9 mouse cellular contexts compared by ENCODE assay signal in genomic region chr7:25151009-25151408, GRCm38 (mm10). TPM values are rescaled to one million over a fixed set of nuclear protein-coding genes. Genes with fewer than 3 reads are reported as not detected.
DNase-seq lines count a peak whose midpoint lies in the region; ATAC-seq and TF ChIP-seq lines count a peak whose summit lies in the region.
"Had no signal": no experiment of that assay in that cellular context is flagged by ENCODE, and none has a peak within 500 bp of the region (broad histone marks: within the 10 kb centered on the region; RNA-seq: fewer than 3 reads in every experiment).

No protein-coding gene starts in this region.

- H3K27ac ChIP-seq in stomach, embryonic 15.5 days = no peak overlapping the region
- no peak overlapping the region for H3K27ac ChIP-seq in stomach, postnatal 0 days (replicated peaks)
- H3K27ac ChIP-seq in hindbrain, embryonic 10.5 days = peak overlapping the region; percentile 91
- peak overlapping the region; percentile 96 for H3K27ac ChIP-seq in midbrain, embryonic 11.5 days (ENCODE audit: low read depth, low read length)

- no peak for TF ChIP-seq EP300 in stomach, postnatal 0 days (optimal IDR thresholded peaks at IDR 0.05)

- WGBS in stomach, embryonic 15.5 days = 5% methylated on average over 7 of the region's 7 CpGs
- 2% methylated on average over 7 of the region's 7 CpGs for WGBS in stomach, postnatal 0 days
- under 1% methylated on average over 7 of the region's 7 CpGs for WGBS in hindbrain, embryonic 10.5 days
- WGBS in midbrain, embryonic 11.5 days = 0% methylated on average over 7 of the region's 7 CpGs

- H3K9me3 ChIP-seq in stomach, embryonic 15.5 days = no peaks in the 10 kb centered on the region
- H3K9me3 ChIP-seq in stomach, postnatal 0 days (ENCODE audit: control insufficient read depth, low read length) = no peaks in the 10 kb centered on the region
- no peaks in the 10 kb centered on the region for H3K9me3 ChIP-seq in hindbrain, embryonic 10.5 days
- no peaks in the 10 kb centered on the region for H3K9me3 ChIP-seq in midbrain, embryonic 11.5 days (ENCODE audit: control insufficient read depth, low read length)

- H3K4me1 ChIP-seq in stomach, embryonic 15.5 days = peaks cover 36% of the 10 kb centered on the region
- H3K4me1 ChIP-seq in stomach, postnatal 0 days (replicated peaks; ENCODE audit: control insufficient read depth, insufficient read depth) = no peaks in the 10 kb centered on the region
- peaks cover 84% of the 10 kb centered on the region for H3K4me1 ChIP-seq in hindbrain, embryonic 10.5 days (replicated peaks)
- peaks cover 64% of the 10 kb centered on the region for H3K4me1 ChIP-seq in midbrain, embryonic 11.5 days (ENCODE audit: control insufficient read depth, insufficient read depth, low read length)

- no peak for DNase-seq in stomach, postnatal 0 days (ENCODE audit: low spot score)
- peak; percentile 88 for DNase-seq in hindbrain, embryonic 10.5 days (ENCODE audit: low spot score)
- DNase-seq in midbrain, embryonic 11.5 days (ENCODE audit: low spot score, missing footprints) = peak; percentile 95
- DNase-seq in yolk sac, embryonic 10.5 days (ENCODE audit: low spot score) = peak; percentile 57
- no peak for DNase-seq in right cerebral cortex, postnatal 36 days (ENCODE audit: low spot score in 2 of 2)
- no peak for DNase-seq in urinary bladder, postnatal 10 days (ENCODE audit: low spot score)
- no peak for DNase-seq in cerebellum, postnatal 10 days

- no peak overlapping the region for H3K9ac ChIP-seq in stomach, embryonic 15.5 days
- H3K9ac ChIP-seq in stomach, postnatal 0 days (ENCODE audit: low read length) = no peak overlapping the region
- peak overlapping the region; percentile 50 for H3K9ac ChIP-seq in midbrain, embryonic 11.5 days (ENCODE audit: low read length)

- ATAC-seq in stomach, embryonic 15.5 days (ENCODE audit: insufficient read depth, low FRiP score, low read depth) = no peak
- no peak for ATAC-seq in stomach, postnatal 0 days (ENCODE audit: low FRiP score, low TSS enrichment)
- ATAC-seq in midbrain, embryonic 11.5 days (ENCODE audit: low FRiP score) = peak; percentile 76

- no peaks in the 10 kb centered on the region for H3K36me3 ChIP-seq in stomach, embryonic 15.5 days
- no peaks in the 10 kb centered on the region for H3K36me3 ChIP-seq in stomach, postnatal 0 days (ENCODE audit: control insufficient read depth, insufficient read depth, low read length)
- no peaks in the 10 kb centered on the region for H3K36me3 ChIP-seq in hindbrain, embryonic 10.5 days
- H3K36me3 ChIP-seq in midbrain, embryonic 11.5 days (ENCODE audit: control insufficient read depth, insufficient read depth, low read length) = no peaks in the 10 kb centered on the region

- H3K4me2 ChIP-seq in stomach, embryonic 15.5 days = 0 out of 2 replicates have a peak overlapping the region, but pooled peaks have one; percentile 5
- no peak overlapping the region for H3K4me2 ChIP-seq in stomach, postnatal 0 days (replicated peaks; ENCODE audit: low read depth)
- H3K4me2 ChIP-seq in midbrain, embryonic 11.5 days = peak overlapping the region; percentile 40
- H3K4me2 ChIP-seq: liver, embryonic 11.5 days had no signal

- TF ChIP-seq CTCF in stomach, postnatal 0 days (IDR thresholded peaks at IDR 0.05; ENCODE audit: low read depth) = no peak

- H3K27me3 ChIP-seq in stomach, embryonic 15.5 days (replicated peaks) = peaks cover 23% of the 10 kb centered on the region; the same call in 1 of the 2 replicates
- H3K27me3 ChIP-seq in stomach, postnatal 0 days (ENCODE audit: control insufficient read depth, insufficient read depth, low read length) = no peaks in the 10 kb centered on the region
- H3K27me3 ChIP-seq in hindbrain, embryonic 10.5 days (ENCODE audit: insufficient read depth, poor library complexity, severe bottlenecking) = peaks cover 83% of the 10 kb centered on the region
- 0 out of 2 replicates have a peak, but pooled peaks cover 2% of the 10 kb centered on the region for H3K27me3 ChIP-seq in midbrain, embryonic 11.5 days (ENCODE audit: control insufficient read depth, insufficient read depth, low read length)

- H3K4me3 ChIP-seq in stomach, embryonic 15.5 days (replicated peaks) = no peak overlapping the region
- no peak overlapping the region for H3K4me3 ChIP-seq in stomach, postnatal 0 days (ENCODE audit: low read depth, low read length)
- H3K4me3 ChIP-seq in hindbrain, embryonic 10.5 days = peak overlapping the region; percentile 46
- H3K4me3 ChIP-seq in midbrain, embryonic 11.5 days (ENCODE audit: low read depth, low read length) = peak overlapping the region; percentile 7

RNA-seq across cellular contexts. Expression of gene Pou2f2, which starts 28.5 kb away (rescaled TPM):
- polyA plus RNA-seq in stomach, embryonic 15.5 days (2015; fragmentation: Nextera tagmentation; extraction: Ambion mirVana) = 1.4 and 1.6 TPM in 2 replicates
- polyA plus RNA-seq in stomach, postnatal 0 days (2015; fragmentation: Nextera tagmentation; extraction: Ambion mirVana) = 0.52 and 0.67 TPM in 2 replicates
- 19.3 and 41.0 TPM in 2 replicates for polyA plus RNA-seq in hindbrain, embryonic 10.5 days (2016; fragmentation: Nextera tagmentation; extraction: Ambion mirVana)
- 26.6 and 31.3 TPM in 2 replicates for polyA plus RNA-seq in midbrain, embryonic 11.5 days (2014; fragmentation: Nextera tagmentation; extraction: Ambion mirVana)

Comparison
In these comparisons a context has a peak if more than half of its experiments do, and no peak if none do; other contexts are left out.
1. H3K27ac ChIP-seq: peak in hindbrain, embryonic 10.5 days (single experiment) and midbrain, embryonic 11.5 days (single experiment); none in stomach, embryonic 15.5 days (single experiment) and stomach, postnatal 0 days (single experiment).
2. H3K4me3 ChIP-seq: peak in hindbrain, embryonic 10.5 days (single experiment) and midbrain, embryonic 11.5 days (single experiment); none in stomach, embryonic 15.5 days (single experiment) and stomach, postnatal 0 days (single experiment).
3. DNase-seq: peak in hindbrain, embryonic 10.5 days (single experiment), midbrain, embryonic 11.5 days (single experiment) and yolk sac, embryonic 10.5 days (single experiment); none in stomach, postnatal 0 days (single experiment), right cerebral cortex, postnatal 36 days (0 of 2), urinary bladder, postnatal 10 days (single experiment) and cerebellum, postnatal 10 days (0 of 2).